Mouse (Mus musculus): Measurements from ENCODE around the gene Tff1. TPM values are rescaled to one million over a fixed set of nuclear protein-coding genes. Genes with fewer than 3 reads are reported as not detected.
A peak's percentile ranks its signal among the peaks of the same experiment; 100 is the strongest.

Gene Tff1
- polyA plus RNA-seq, 1 experiment = not detected

GRCm38 (mm10) chr17:31195207-31195606, 30.1 kb upstream of the Tff1 start:
- no peak for TF ChIP-seq POLR2A (IDR thresholded peaks at IDR 0.05; ENCODE audit: borderline replicate concordance, insufficient read depth, low read length)
- no peak for TF ChIP-seq CTCF (IDR thresholded peaks at IDR 0.05; ENCODE audit: borderline replicate concordance, insufficient read depth, low read depth, low read length)
- Histone ChIP-seq H3K27me3 (ENCODE audit: control insufficient read depth, insufficient read depth, low read length) (no peaks in the 10 kb centered on the region), H3K4me3 (replicated peaks; ENCODE audit: insufficient read depth, low read depth, low read length) (no peak overlapping the region), H3K27ac (ENCODE audit: insufficient read depth, low read length) (no peak overlapping the region), H3K4me1 (ENCODE audit: control insufficient read depth, insufficient read depth, low read length) (no peaks in the 10 kb centered on the region)
- WGBS = 85% methylated on average over 6 of the region's 6 CpGs
- no peak for DNase-seq

GRCm38 (mm10) chr17:31193360-31193759, 28.3 kb upstream of the Tff1 start:
- H3K4me3 ChIP-seq (replicated peaks; ENCODE audit: insufficient read depth, low read depth, low read length) = no peak overlapping the region
- no peaks in the 10 kb centered on the region for H3K4me1 ChIP-seq (ENCODE audit: control insufficient read depth, insufficient read depth, low read length)
- no peaks in the 10 kb centered on the region for H3K27me3 ChIP-seq (ENCODE audit: control insufficient read depth, insufficient read depth, low read length)
- no peak for DNase-seq
- 32% methylated on average over 9 of the region's 9 CpGs for WGBS
- H3K27ac ChIP-seq (ENCODE audit: insufficient read depth, low read length) = no peak overlapping the region
- TF ChIP-seq POLR2A (IDR thresholded peaks at IDR 0.05; ENCODE audit: borderline replicate concordance, insufficient read depth, low read length) = no peak
- TF ChIP-seq CTCF (IDR thresholded peaks at IDR 0.05; ENCODE audit: borderline replicate concordance, insufficient read depth, low read depth, low read length) = no peak

GRCm38 (mm10) chr17:31192663-31193062, 27.6 kb upstream of the Tff1 start:
- no peaks in the 10 kb centered on the region for H3K4me1 ChIP-seq (ENCODE audit: control insufficient read depth, insufficient read depth, low read length)
- no peak for DNase-seq
- H3K4me3 ChIP-seq (replicated peaks; ENCODE audit: insufficient read depth, low read depth, low read length) = no peak overlapping the region
- no peaks in the 10 kb centered on the region for H3K27me3 ChIP-seq (ENCODE audit: control insufficient read depth, insufficient read depth, low read length)
- H3K27ac ChIP-seq (ENCODE audit: insufficient read depth, low read length) = no peak overlapping the region
- WGBS = 84% methylated on average over 2 of the region's 2 CpGs
- TF ChIP-seq CTCF (IDR thresholded peaks at IDR 0.05; ENCODE audit: borderline replicate concordance, insufficient read depth, low read depth, low read length) = no peak

GRCm38 (mm10) chr17:31191825-31192224, 26.7 kb upstream of the Tff1 start:
- 87% methylated on average over 8 of the region's 8 CpGs for WGBS

GRCm38 (mm10) chr17:31187370-31187769, 22.3 kb upstream of the Tff1 start:
- no peaks in the 10 kb centered on the region for H3K27me3 ChIP-seq (ENCODE audit: control insufficient read depth, insufficient read depth, low read length)
- H3K4me3 ChIP-seq (replicated peaks; ENCODE audit: insufficient read depth, low read depth, low read length) = no peak overlapping the region
- TF ChIP-seq POLR2A (IDR thresholded peaks at IDR 0.05; ENCODE audit: borderline replicate concordance, insufficient read depth, low read length) (no peak), CTCF (IDR thresholded peaks at IDR 0.05; ENCODE audit: borderline replicate concordance, insufficient read depth, low read depth, low read length) (peak; percentile 98)
- peak; percentile 84 to 86 for DNase-seq
- H3K4me1 ChIP-seq (ENCODE audit: control insufficient read depth, insufficient read depth, low read length) = peaks cover 12% of the 10 kb centered on the region
- WGBS = 25% methylated on average over 4 of the region's 4 CpGs
- no peak overlapping the region for H3K27ac ChIP-seq (ENCODE audit: insufficient read depth, low read length)

More at GRCm38 (mm10) chr17:31191825-31192224, 26.7 kb upstream of the Tff1 start:
- no peak for DNase-seq
- H3K4me1 ChIP-seq (ENCODE audit: control insufficient read depth, insufficient read depth, low read length) = no peaks in the 10 kb centered on the region
- H3K27ac ChIP-seq (ENCODE audit: insufficient read depth, low read length) = no peak overlapping the region
- no peaks in the 10 kb centered on the region for H3K27me3 ChIP-seq (ENCODE audit: control insufficient read depth, insufficient read depth, low read length)
- no peak overlapping the region for H3K4me3 ChIP-seq (replicated peaks; ENCODE audit: insufficient read depth, low read depth, low read length)
- no peak for TF ChIP-seq POLR2A (IDR thresholded peaks at IDR 0.05; ENCODE audit: borderline replicate concordance, insufficient read depth, low read length)
- TF ChIP-seq CTCF (IDR thresholded peaks at IDR 0.05; ENCODE audit: borderline replicate concordance, insufficient read depth, low read depth, low read length) = no peak

GRCm38 (mm10) chr17:31184269-31184990, 19.4 kb upstream of the Tff1 start:
- no peaks in the 10 kb centered on the region for H3K27me3 ChIP-seq (ENCODE audit: control insufficient read depth, insufficient read depth, low read length)
- peaks cover 12% of the 10 kb centered on the region for H3K4me1 ChIP-seq (ENCODE audit: control insufficient read depth, insufficient read depth, low read length)
- WGBS = 80% methylated on average over 12 of the region's 12 CpGs
- H3K4me3 ChIP-seq (replicated peaks; ENCODE audit: insufficient read depth, low read depth, low read length) = no peak overlapping the region
- no peak overlapping the region for H3K27ac ChIP-seq (ENCODE audit: insufficient read depth, low read length)
- DNase-seq = no peak
- TF ChIP-seq POLR2A (IDR thresholded peaks at IDR 0.05; ENCODE audit: borderline replicate concordance, insufficient read depth, low read length) (no peak), CTCF (IDR thresholded peaks at IDR 0.05; ENCODE audit: borderline replicate concordance, insufficient read depth, low read depth, low read length) (no peak)

- TF ChIP-seq CTCF (IDR thresholded peaks at IDR 0.05; ENCODE audit: borderline replicate concordance, insufficient read depth, low read depth, low read length) (no peak), POLR2A (IDR thresholded peaks at IDR 0.05; ENCODE audit: borderline replicate concordance, insufficient read depth, low read length) (no peak)
- WGBS = 44% methylated on average over 12 of the region's 12 CpGs
- H3K4me1 ChIP-seq (ENCODE audit: control insufficient read depth, insufficient read depth, low read length) = peaks cover 12% of the 10 kb centered on the region
- H3K4me3 ChIP-seq (replicated peaks; ENCODE audit: insufficient read depth, low read depth, low read length) = no peak overlapping the region
- H3K27ac ChIP-seq (ENCODE audit: insufficient read depth, low read length) = no peak overlapping the region
- H3K27me3 ChIP-seq (ENCODE audit: control insufficient read depth, insufficient read depth, low read length) = no peaks in the 10 kb centered on the region
- DNase-seq = peak; percentile 30 to 55
These were observed 18.3 kb upstream of the Tff1 start for GRCm38 (mm10) chr17:31183180-31183974.

GRCm38 (mm10) chr17:31181490-31181889, 16.4 kb upstream of the Tff1 start:
- H3K27me3 ChIP-seq (ENCODE audit: control insufficient read depth, insufficient read depth, low read length) = no peaks in the 10 kb centered on the region
- no peak for TF ChIP-seq CTCF (IDR thresholded peaks at IDR 0.05; ENCODE audit: borderline replicate concordance, insufficient read depth, low read depth, low read length)
- no peak for TF ChIP-seq POLR2A (IDR thresholded peaks at IDR 0.05; ENCODE audit: borderline replicate concordance, insufficient read depth, low read length)
- no peak overlapping the region for H3K4me3 ChIP-seq (replicated peaks; ENCODE audit: insufficient read depth, low read depth, low read length)
- H3K4me1 ChIP-seq (ENCODE audit: control insufficient read depth, insufficient read depth, low read length) = peaks cover 12% of the 10 kb centered on the region
- WGBS = 90% methylated on average over 4 of the region's 4 CpGs
- DNase-seq = no peak
- H3K27ac ChIP-seq (ENCODE audit: insufficient read depth, low read length) = no peak overlapping the region
